Mouse (Mus musculus) kidney, postnatal 25 days (tissue): Measurements from ENCODE around the gene Capzb.

ENCODE experiments used
- DNase-seq, 2 experiments: peaks; one replicate each; pipeline ENCODE4 v3.0.0; 2021; ENCODE audit warnings: mixed read lengths in 2 of 2

Capzb gene

DNA sequence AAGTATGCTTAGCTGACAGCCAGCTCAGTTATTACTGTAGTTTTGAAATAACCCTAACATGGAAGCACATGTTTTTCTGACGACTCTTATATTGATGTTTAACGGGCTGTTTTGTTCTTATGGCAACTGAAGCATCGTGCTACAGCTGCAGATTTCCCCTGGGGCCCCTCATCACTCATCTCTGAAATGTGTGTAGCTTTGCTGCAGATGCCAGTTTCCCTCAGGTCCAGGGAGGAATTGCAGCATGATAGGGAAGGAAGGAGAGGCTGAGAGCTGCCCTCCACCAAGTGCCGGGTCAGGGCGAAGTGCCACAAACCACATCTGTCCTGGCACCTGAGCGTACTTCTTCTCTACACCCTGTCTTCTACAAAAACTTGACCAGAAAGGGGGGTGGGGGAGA, 47.6 kb downstream of the Capzb start:
- no peak for DNase-seq

DNA sequence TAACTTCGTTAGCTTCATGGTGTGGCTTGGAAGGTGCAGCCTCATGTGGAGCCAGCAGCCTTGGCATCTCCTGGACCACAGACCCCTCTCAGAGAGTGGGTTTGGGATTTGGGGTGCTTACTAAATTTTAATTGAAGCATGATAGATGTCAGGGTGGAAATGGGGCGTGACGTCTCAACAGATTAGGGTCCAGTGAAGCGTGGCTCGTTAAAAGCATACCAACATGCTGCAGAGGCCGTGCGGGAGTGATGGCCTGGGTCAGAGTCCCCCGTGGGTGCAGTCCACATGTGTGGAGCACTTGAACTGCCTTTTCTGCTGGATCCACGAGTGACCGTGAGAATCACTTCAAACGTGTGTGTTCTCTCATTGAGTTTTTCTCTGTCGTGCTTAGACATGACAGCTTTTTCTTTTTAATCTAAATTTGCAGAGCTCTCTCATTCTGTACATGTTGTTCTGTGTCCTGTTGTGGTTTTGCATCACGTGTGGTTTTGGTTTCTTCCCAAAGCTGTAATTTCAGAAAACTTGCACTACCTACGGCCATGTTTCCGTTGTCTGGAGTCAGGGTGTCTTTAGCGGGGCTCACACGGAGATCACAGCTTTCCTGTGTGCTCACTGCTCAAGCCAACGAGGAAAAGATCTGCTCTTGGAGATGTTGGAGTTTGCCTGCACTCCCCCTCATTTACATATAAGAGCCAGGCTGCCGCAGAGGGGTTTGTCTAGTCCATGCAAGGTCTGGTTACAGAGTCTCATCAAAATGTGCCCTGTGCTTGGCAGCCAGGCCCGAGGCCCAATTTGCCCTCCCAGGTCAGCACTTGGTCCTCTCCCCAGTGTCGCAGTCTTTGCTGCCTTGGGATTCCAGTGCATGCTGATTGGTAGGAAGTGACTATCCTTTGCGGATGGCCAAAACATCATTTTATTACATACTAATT, 49.2 kb downstream of the Capzb start:
- peak; percentile 25 to 54 for DNase-seq

DNA sequence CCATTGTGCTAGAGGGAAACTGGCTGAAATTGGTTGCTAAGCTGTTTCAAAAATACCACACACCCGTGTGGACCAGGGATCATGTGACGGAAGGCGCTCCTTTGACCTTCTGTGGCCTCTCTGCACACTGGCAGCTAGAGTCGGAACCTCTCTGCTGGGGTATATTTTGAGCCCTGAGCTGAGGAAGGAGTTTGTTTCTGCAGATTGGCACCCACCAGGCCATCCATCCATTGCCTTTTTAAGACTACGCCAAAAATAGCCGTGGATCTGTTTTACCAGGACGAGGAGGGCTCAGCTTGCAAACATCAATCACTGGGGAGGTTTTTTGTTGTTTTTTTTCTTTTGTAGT, 49.9 kb downstream of the Capzb start:
- DNase-seq = peak; percentile 43 to 70

DNA sequence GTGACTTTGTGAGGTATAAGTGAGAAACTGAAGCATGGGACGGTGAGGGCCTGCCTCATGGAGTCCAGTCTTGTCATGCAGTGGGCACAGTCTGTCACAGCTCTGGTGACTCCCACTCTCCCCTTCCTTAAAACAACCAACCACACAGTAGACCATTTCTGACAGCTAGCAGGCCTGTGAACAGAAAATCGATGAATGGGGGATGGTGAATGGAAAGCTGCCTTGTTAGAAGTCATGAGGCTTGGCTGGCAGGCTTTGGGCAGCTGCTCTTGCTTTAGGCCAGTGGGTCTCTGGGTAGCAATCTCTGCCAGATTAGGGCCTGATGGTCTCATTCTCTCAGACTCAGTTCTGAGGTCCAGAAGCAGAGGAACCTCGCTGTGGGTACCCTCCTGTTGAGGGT, 51.5 kb downstream of the Capzb start:
- DNase-seq = no peak

DNA sequence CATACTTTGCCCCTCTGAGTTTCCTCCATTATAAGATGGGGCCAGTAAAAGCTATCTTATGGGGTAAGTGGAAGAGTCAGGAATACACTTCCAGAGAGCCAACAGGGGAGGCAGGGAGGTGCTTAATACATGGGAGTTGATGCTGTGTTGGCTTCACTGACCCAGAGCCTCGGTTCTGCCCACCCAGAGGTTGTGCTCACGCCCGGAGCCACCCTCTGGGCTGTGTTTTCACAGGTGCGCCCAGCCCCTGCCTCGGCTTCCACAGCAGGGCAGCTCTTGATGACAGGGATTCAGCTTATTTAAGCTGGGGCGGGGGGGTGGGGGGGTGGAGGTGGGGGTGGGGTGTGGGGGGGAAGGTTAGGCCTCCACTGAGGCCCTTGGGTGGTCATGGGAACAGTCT, 52.1 kb downstream of the Capzb start:
- DNase-seq = no peak

DNA sequence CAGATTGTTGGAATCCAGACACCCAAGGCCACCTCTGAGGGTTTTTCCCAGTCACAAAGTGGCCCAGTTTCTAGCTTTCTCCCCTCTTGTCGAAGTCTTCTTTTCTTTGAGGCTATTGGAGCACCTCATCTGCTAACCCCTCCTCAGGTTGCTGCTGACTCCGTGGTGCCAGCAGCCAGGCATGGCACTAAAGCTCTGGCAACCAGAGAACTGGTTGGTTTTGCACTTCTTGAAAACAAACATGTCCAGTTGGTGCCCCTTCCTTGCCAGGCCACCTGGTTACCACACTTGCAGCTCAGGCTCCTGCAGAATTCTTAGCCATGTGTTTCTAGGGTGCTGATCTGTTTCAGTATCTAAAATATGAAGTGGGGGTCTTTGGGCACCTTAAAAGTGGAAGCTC, 52.8 kb downstream of the Capzb start:
- DNase-seq = no peak

DNA sequence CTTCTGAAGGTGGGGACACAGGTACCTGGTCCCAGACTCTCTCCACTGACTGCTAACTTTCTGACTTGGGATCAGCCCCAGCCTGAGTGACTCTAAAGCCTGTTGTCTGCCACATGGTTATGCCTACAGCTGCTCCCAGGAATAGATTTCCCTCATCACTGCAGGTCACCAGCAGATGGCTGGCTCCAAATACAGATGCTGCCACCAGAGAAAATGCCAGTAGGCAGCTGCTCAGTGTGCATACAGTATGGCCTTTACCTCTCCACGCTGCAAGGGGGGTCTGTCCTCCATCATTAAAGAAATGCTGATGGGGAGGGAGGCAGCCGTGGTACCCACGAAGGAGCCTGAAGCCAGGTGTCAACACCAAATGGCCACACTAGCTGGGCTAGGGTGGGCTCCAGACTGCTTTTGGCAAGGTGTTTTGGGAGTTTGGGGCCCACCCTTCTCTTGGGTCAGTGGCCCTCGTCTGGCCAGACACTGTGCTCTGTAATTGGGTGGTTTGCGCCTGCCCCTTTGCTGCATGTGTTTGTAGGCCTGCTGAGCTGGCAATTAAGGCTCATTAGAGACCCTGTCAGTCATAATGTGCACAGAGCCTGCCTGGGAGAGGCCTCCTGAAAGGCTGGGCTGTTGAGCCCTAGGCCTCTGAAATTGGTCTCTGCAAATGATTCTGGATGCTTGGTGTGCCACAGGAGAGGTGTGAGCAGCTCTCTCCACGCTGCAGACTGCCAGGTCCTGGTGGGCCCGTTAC, 53.6 kb downstream of the Capzb start:
- no peak for DNase-seq

DNA sequence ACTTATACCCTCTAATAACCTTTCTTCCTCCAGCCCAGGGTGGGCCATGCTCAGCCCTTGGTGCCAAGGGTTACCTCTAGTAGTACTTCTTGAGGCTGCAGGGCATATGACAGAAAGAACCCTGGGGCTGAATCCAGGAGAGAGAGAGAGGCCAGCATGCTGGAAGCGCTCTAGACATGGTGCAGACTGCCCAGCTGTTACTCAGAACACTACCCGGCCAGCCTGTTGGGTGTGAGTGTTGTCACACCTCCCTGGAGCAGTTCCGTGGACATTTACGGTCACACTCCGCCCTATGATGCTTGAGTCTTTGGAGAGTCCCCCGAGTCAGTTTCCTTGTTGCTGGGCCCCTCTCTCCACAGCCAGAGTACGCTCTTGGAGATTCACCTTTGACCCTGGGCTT, 55.3 kb downstream of the Capzb start:
- no peak for DNase-seq

DNA sequence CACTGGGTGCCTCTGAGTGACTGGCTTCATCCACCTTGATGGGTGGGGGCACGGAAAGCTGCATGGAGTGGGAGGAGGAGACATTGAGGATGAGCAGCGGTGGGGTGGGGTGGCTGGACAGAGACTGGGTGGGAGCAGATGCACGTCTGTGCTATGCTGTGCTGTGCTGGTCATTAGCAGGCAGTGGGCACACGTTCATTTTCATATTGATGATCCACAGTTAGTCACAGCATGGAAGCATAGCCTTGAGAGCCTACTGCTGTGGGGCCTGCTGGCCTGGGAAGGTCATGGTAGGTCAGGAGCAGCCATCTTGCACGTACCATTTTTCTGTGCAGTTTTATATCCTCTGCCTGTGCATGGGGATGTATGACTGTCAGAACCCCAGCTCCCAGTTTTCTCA, 56.0 kb downstream of the Capzb start:
- DNase-seq = no peak

DNA sequence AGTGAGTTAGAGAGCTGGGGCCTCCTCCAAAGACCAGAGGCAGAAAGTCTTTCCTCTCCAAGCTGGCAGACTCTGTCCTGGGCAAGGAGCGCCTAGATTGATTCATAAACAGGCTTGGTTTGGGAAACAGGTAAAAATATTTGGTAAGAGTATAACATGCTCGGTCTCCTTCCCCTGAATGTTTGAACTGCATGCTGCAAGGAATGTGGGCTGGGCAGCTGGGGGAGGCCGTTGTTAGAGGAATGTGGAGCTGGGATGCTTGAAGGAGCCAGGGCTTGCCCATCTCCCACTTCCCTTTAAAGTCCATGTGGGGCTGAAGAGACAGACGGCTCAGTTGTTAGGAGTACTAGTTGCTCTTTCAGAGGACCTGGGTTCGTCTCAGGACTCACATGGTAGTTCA, 57.3 kb downstream of the Capzb start:
- peak; percentile 26 to 55 for DNase-seq

DNA sequence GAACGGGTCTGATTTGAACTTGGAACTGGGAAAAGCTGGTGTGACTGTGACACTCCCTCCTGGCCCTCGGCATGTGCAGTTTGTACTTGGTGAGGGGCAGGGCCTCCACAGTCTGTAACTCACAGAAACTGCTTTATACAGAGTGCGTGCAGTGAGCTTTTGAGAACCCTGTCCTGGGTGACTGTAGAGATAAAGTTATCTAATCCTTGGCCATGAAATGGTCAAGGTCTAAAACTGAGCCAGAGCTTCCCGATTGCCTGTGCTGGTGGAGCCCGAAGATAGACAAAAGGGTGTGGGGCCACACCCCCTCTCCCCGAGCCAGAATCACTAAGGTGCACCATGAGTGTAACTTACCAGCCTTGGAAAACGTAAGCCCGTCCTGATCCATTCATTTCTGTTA, 58.2 kb downstream of the Capzb start:
- DNase-seq = no peak

DNA sequence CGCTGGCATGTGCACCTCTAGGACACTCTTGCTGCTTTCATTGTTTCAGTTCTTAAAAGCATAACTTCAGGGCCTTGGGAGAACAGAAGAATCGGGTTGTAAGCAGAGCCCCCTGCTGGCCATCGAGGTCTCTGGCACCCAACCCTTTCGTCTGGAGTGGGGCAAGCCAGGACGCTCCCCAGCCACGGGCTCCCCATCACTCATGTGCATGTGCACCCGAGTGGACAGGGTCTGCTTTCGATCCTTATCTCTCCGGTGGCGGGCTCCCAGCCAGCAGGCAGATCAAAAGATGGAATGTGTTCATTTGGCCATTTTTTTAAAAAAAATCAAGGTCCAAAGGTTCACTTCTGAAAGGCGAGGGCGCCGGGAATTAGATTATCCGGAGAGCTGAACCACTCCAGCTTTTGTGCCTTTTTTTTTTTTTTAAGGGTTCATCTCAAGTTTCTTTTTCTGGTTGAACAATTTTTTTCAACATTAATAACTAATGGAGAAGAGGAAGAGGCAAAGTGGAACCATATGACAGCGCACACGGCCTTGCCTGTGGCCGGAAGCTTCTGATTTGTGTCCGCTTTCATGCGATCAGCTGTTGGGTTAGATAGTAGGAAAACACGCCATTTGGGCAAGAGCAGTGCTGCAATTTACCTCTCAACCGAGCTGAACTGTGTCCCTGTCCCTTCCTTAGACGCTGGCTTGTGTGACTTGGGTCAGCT, 59.5 kb downstream of the Capzb start:
- DNase-seq = peak; percentile 84 to 88

DNA sequence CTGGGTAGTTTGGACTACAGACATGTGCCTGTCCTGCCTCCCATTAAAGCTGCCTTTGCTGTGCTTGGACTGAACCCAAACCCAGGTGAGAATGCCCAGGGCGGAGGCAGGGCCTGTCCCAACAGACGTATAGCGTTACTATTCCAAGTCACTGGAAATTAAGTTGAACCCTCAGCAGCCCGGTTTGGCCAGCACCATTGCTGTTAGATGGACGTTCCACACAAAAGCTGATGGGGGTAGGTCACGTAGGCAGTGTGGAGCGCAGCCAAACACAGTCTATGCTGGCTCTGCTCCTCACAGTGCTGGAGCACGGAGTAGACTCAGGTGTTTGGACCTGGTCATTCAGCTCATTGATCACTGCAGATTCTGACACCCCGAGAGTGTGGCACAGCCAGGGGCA, 60.5 kb downstream of the Capzb start:
- DNase-seq = peak; percentile 26 to 48

DNA sequence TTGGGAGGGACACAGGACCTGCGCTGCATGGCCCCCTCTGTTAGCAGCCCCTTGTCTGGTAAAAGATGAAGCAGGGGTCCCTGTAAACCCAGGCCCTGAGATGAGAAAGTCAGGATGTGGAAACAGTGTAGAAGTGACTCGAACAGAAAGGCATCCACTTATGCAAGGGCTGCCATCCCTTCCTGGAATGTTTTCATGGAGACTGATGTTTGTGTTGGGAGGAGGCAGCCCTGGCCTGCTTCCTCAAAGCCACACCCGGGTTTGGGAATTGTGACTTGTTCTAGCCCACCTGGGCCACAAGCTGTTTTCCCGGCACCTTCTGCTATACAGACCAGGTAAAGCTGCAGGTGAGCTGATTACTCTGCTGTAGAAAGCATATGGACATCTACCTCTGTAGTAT, 63.4 kb downstream of the Capzb start:
- no peak for DNase-seq

DNA sequence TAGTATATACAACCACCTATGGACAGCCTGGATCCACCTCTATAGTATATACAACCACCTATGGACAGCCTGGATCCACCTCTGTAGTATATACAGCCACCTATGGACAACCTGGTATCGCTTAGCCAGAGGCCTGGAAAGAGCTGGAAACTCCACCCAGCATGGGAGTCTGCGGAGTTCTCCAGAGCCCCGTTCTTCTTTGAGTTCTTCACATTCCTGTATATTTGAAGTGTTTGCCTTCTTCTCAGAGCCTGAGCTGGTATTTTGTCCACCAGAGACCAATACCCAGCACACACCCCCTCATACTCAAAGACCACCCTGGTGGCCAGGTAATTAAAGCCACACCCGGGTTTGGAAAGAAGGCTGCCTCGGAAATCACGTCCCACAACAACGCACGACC, 64.0 kb downstream of the Capzb start:
- DNase-seq = no peak

DNA sequence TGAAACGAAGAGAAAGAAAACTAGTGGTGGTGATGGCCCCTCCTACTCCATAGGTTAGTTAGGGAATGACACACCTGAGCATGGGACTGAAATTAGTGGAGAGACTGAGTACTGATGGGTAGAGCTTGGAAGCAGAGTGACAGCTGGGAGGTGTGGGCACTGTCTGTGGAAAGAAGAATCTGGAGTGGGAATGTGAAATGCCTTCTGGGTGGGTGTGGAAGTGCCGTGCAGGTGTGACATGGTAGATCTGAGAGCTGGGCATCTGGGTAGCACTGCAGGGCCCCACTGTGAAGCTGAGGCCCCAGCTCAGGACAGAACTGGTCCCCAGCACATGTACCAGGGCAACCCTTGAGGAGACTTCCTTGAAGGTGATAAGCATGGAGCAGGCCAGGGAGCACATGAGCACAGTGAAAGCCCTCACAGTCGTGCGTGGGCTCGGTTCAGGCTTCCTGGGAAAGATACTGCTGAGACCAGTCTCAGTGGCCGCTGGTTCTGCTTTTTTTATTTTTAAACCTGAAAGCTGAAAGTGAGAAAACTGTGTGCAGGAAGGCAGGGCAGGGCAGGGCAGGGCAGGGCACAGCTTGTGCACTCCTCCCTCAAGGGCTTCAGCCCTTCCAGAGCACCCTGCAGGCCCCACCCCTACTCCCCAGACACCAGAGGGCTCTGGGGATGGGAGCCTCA, 66.1 kb downstream of the Capzb start:
- no peak for DNase-seq

DNA sequence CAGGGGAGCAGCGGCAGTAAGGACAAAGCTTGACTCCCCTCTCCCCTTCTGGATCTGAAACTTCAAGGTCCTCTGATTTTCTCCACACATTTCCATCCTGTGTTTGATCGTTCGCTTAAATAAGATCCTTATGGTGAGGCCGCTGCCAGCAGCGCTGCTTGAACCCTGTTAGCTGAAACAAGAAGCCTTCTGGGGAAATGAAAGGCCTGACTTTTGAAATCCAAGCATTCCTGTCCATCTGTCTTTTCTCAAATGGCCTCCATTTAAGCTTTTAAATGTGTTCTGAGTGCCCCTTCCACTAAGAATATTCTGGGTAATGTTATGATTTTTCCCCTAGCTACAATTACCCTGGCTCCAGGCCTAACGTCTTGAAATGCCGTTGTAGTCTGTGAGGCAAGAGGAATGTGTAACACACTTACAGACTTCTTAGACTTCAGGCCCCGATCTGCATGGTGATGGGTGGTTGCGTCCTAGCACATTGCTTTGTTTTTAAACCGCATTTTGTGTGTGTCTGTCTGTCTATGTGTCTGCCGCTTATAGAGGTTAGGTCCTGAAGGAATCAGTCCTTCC, 66.7 kb downstream of the Capzb start:
- no peak for DNase-seq

DNA sequence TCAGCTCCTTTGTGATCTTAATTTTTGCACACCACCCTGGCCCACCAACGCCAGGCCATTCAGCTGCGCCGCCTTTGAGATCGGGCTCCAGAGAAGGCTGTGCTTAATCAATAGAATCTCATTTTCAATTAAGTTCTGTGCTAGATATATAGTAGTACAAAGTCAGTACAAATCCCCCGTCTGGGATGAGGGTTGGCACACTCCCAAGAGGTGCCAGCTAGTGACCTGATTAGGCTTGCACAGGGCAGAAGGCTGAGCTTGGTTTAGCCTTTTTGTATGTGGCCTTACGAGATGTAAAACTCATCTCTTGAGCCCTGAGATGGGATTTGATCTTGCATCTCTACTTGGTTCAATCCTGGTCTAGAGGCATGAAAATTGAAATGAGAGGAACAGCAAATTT, 70.3 kb downstream of the Capzb start:
- DNase-seq = no peak

DNA sequence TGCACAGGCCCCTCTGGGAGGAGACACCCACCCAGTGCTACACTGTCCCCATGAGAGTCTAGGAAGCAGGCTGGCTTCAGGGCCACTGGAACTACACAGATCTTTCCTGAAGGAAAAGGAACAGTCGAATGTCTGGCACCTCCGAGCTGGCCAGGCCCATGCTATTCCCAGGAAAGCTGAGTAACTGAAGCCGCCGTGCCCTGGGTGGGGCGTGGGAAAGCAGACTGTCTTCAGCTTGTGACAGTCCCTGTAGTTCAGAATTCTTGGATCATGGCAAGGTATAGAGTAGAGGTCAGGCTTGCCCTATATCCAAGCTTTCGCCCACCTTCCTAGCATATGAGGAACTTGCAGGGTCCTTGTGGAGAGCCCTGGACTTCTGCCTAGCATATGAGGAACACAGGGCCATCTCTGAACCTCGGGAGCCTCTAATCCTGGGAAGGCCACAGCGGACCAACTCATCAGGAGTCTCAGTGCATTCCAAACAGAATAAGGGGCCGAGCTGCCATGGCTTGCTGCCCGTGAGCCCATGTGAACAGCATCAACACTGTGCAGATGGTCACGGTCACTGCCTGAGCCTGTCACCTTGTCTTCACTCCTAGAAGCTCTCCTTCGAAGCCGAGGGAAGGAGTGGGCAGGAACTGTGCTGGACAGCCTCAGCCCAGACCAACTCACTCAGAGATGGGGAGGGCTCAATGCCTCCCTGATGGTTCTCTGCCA, 73.2 kb downstream of the Capzb start:
- no peak for DNase-seq

DNA sequence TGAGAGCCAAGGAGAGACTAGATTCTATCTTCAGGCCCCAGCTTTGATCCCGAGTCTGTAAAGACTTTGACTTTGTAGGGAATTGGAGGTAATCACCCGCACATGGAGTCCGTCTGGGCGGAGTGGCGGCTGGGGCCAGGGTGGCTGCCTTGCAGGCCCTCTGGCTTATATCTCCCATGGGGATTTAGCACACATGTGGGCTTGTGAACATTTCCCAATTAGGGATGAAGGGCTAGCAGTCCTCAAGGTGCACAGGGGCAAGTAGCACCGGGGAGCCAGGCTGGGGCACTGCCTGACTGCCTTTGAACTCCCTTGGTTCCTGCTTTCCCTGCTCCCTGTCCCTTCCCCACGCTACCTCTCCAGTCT, 73.8 kb downstream of the Capzb start:
- DNase-seq = no peak

DNA sequence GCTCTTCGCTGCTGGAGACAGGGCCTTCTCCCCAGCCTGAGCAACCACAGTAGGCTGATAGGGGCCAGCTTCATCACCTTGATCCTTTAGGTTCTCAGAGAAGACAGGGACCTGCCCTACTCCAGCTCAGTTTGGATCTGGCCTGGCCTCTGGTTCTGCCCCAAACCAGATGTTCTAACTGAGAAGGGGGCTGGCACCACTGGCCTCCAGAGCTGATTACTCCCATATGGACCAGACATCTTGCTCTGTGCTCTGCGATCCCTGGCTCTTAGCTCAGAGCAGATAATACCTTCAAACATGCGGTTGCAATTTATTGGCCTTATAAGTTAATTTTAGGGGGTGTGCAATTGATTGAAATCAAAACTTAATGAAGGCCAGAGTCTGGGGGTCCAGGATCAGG, 74.6 kb downstream of the Capzb start:
- no peak for DNase-seq

DNA sequence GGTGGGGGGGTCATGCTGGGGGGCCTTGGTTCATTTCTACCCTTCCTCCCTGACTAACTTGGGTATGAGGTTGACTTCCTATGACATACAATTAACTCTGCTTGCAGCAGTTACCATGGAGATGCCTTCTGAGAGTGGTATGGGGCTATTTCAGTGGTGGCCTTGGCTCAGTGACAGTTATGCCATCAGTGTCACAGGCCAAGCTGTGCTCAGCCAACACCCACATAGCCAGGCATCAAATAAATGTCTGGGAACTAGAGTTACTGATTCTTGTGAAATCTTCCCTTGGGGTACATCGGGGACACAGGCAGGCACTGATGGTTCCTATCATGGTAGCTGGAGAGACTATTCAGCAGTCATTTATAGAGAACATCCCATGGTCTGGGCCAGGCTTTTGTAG, 75.5 kb downstream of the Capzb start:
- no peak for DNase-seq
